Mouse (Mus musculus) heart, adult 2 months (tissue): ENCODE data around the gene Ppil4.

Experiments used
- CTCF ChIP-seq: fragments of 200-600 bp; IDR thresholded peaks from 2 replicates; pipeline ENCODE4 v1.8.1; 2022; ENCODE audit warnings: antibody characterized with exemption, mild to moderate bottlenecking, moderate library complexity
- EP300 ChIP-seq: fragments of 200-500 bp; IDR thresholded peaks from 2 replicates; pipeline ENCODE4 v1.6.1; 2011; ENCODE audit warnings: low read depth, low read length, control low read depth; ENCODE audit not compliant: insufficient read depth

DNA sequence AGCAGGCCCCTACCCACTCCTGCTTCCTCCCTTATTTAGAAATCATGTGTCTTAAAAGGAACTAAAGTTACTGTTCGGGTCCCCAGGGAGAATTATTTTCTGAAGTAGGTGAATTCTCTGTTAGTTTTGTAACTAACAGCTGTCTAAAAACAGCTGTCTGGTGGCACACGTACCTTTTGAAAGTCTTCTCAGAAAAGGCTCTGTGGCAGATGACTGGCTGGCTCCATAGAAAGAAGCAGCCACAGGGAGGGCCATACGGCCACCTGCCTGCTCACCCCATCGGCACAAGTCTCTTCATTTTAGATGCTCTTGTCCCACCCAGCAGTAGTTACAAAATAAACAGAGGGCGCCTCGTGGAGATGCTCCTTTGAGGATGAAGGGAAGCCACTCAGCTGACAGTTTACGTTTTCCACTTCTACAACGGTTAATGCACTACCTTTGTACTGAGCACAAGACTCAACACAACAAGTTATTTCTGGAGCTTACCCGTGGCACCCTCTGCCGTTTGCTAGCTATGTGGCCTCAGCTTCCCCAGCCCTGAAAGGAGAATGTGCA lies 42.1 kb downstream of the Ppil4 start:
- TF ChIP-seq EP300 (no peak), CTCF (no peak)
